Mouse (Mus musculus) MEL (cell line): ENCODE results near the gene Gm49384.

Experiments used
- CHD1 ChIP-seq: IDR thresholded peaks from 2 replicates; pipeline ENCODE4 v1.6.1; 2012; ENCODE audit warnings: low read depth, mild to moderate bottlenecking, inconsistent platforms, low read length, improper control_type of control experiment
- CTCF ChIP-seq, 3 experiments: IDR thresholded peaks in 2 of 3; conservative IDR thresholded peaks in 1 of 3; 2 replicates each; pipeline ENCODE4 v1.5.1; 2011 to 2012; ENCODE audit warnings: low read length in 3 of 3, low read depth in 2 of 3, mild to moderate bottlenecking in 2 of 3, improper control_type of control experiment in 1 of 3, inconsistent platforms in 1 of 3, mixed read lengths in 1 of 3, moderate library complexity in 1 of 3; ENCODE audit not compliant: control insufficient read depth in 1 of 3, insufficient read depth in 1 of 3, poor library complexity in 1 of 3, severe bottlenecking in 1 of 3
- EP300 ChIP-seq, 2 experiments: IDR thresholded peaks; 2 replicates each; pipeline ENCODE4 v1.6.1; 2011; ENCODE audit warnings: improper control_type of control experiment in 2 of 2, low read length in 2 of 2, low read depth in 1 of 2, mild to moderate bottlenecking in 1 of 2
- HCFC1 ChIP-seq: IDR thresholded peaks from 2 replicates; pipeline ENCODE4 v1.6.1; 2012; ENCODE audit warnings: low read depth, mild to moderate bottlenecking, inconsistent platforms, low read length, improper control_type of control experiment, moderate library complexity
- MAZ ChIP-seq: IDR thresholded peaks from 2 replicates; pipeline ENCODE4 v1.6.1; 2012; ENCODE audit warnings: low read depth, mild to moderate bottlenecking, inconsistent platforms, low read length, improper control_type of control experiment
- MYB ChIP-seq: IDR thresholded peaks from 2 replicates; pipeline ENCODE4 v1.6.1; 2011; ENCODE audit warnings: mild to moderate bottlenecking, low read depth, low read length, improper control_type of control experiment
- MYC ChIP-seq: IDR thresholded peaks from 2 replicates; pipeline ENCODE4 v1.6.1; 2011; ENCODE audit warnings: low read depth, mild to moderate bottlenecking, low read length, improper control_type of control experiment, moderate library complexity
- POLR2A ChIP-seq, 2 experiments: IDR thresholded peaks; 2 replicates each; pipeline ENCODE4 v1.6.1; 2011 to 2012; ENCODE audit warnings: low read length in 2 of 2, mild to moderate bottlenecking in 2 of 2, control low read depth in 1 of 2, improper control_type of control experiment in 1 of 2, low read depth in 1 of 2, moderate library complexity in 1 of 2; ENCODE audit not compliant: control insufficient read depth in 1 of 2, insufficient read depth in 1 of 2, poor library complexity in 1 of 2
- POLR2AphosphoS2 ChIP-seq: IDR thresholded peaks from 2 replicates; pipeline ENCODE4 v1.6.1; 2011; ENCODE audit warnings: low read length, improper control_type of control experiment
- SIN3A ChIP-seq: IDR thresholded peaks from 2 replicates; pipeline ENCODE4 v1.6.1; 2012; ENCODE audit warnings: low read length, improper control_type of control experiment, inconsistent platforms
- SMC3 ChIP-seq: IDR thresholded peaks from 2 replicates; pipeline ENCODE4 v1.6.1; 2011; ENCODE audit warnings: low read depth, low read length, improper control_type of control experiment
- ZC3H11A ChIP-seq: IDR thresholded peaks from 2 replicates; pipeline ENCODE4 v1.6.1; 2012; ENCODE audit warnings: low read depth, mild to moderate bottlenecking, inconsistent platforms, low read length, improper control_type of control experiment
- ZNF384 ChIP-seq: IDR thresholded peaks from 2 replicates; pipeline ENCODE4 v1.6.1; 2012; ENCODE audit warnings: low read depth, mild to moderate bottlenecking, inconsistent platforms, low read length, improper control_type of control experiment

GRCm38 (mm10) chr12:69171307-69171706, 32.8 kb downstream of the Gm49384 start:
- peak in 1 of 2 experiments; percentile 23; a peak in 1 of 4 replicates for TF ChIP-seq EP300 (IDR thresholded peaks at IDR 0.05; ENCODE audit: low read depth in 1 of 2, low read length in 2 of 2)
- no peak for TF ChIP-seq SMC3
- TF ChIP-seq MAZ, result no peak
- TF ChIP-seq POLR2A (IDR thresholded peaks at IDR 0.05; ENCODE audit: control insufficient read depth in 1 of 2, insufficient read depth in 1 of 2, low read depth in 1 of 2, low read length in 2 of 2, poor library complexity in 1 of 2), result no peak
- no peak for TF ChIP-seq CHD1
- TF ChIP-seq CTCF (IDR thresholded peaks at IDR 0.05 in 2 of 3, conservative IDR thresholded peaks at IDR 0.05 in 1 of 3; ENCODE audit: control insufficient read depth in 1 of 3, insufficient read depth in 1 of 3, low read depth in 2 of 3, low read length in 3 of 3, poor library complexity in 1 of 3, severe bottlenecking in 1 of 3), result no peak
- no peak for TF ChIP-seq ZC3H11A
- TF ChIP-seq POLR2AphosphoS2, result no peak
- peak; percentile 56; the same call in 1 of the 2 replicates for TF ChIP-seq SIN3A
- TF ChIP-seq MYB, result no peak
- no peak for TF ChIP-seq HCFC1
- TF ChIP-seq MYC, result no peak
- TF ChIP-seq ZNF384, result no peak
